Mouse (Mus musculus): ENCODE measurements at regions not wholly inside any gene's neighbourhood (a gene's known extent, or its start where the extent isn't known, plus 50 kb on each side); places are given as distances from the start of the nearest gene placed in this dataset.

GRCm38 (mm10) chr2:147840936-147841335 lies 205.8 kb downstream of the Foxa2 start:
- no peaks in the 10 kb centered on the region for H3K27me3 ChIP-seq (replicated peaks; ENCODE audit: control insufficient read depth, insufficient read depth, low read length)
- no peaks in the 10 kb centered on the region for H3K9me3 ChIP-seq (ENCODE audit: control insufficient read depth, low read length)
- H3K4me3 ChIP-seq (replicated peaks; ENCODE audit: low read length): no peak overlapping the region
- H3K36me3 ChIP-seq (ENCODE audit: control insufficient read depth, insufficient read depth): no peaks in the 10 kb centered on the region
- no peak overlapping the region for H3K27ac ChIP-seq (ENCODE audit: low read length)
- ATAC-seq: no peak
- H3K4me2 ChIP-seq (ENCODE audit: low read length): no peak overlapping the region
- no peaks in the 10 kb centered on the region for H3K4me1 ChIP-seq (replicated peaks; ENCODE audit: control insufficient read depth, insufficient read depth, low read length)
- H3K9ac ChIP-seq (replicated peaks; ENCODE audit: low read depth, low read length): no peak overlapping the region
- WGBS: 87% methylated on average over 5 of the region's 5 CpGs

GRCm38 (mm10) chr2:147838613-147839012 lies 208.2 kb downstream of the Foxa2 start:
- no peak overlapping the region for H3K4me2 ChIP-seq (ENCODE audit: low read length)
- WGBS: 80% methylated on average over 4 of the region's 4 CpGs
- no peaks in the 10 kb centered on the region for H3K36me3 ChIP-seq (ENCODE audit: control insufficient read depth, insufficient read depth)
- no peak overlapping the region for H3K9ac ChIP-seq (replicated peaks; ENCODE audit: low read depth, low read length)
- no peak for ATAC-seq
- H3K4me3 ChIP-seq (replicated peaks; ENCODE audit: low read length): no peak overlapping the region
- no peaks in the 10 kb centered on the region for H3K27me3 ChIP-seq (replicated peaks; ENCODE audit: control insufficient read depth, insufficient read depth, low read length)
- no peaks in the 10 kb centered on the region for H3K9me3 ChIP-seq (ENCODE audit: control insufficient read depth, low read length)
- H3K27ac ChIP-seq (ENCODE audit: low read length): no peak overlapping the region
- H3K4me1 ChIP-seq (replicated peaks; ENCODE audit: control insufficient read depth, insufficient read depth, low read length): no peaks in the 10 kb centered on the region

- ATAC-seq: no peak
These were observed 216.2 kb downstream of the Foxa2 start for GRCm38 (mm10) chr2:147830551-147830950.

GRCm38 (mm10) chr2:147816951-147817350 lies 229.8 kb downstream of the Foxa2 start:
- 88% methylated on average over 3 of the region's 3 CpGs for WGBS
- H3K9me3 ChIP-seq (ENCODE audit: control insufficient read depth, low read length): no peaks in the 10 kb centered on the region
- no peak overlapping the region for H3K9ac ChIP-seq (replicated peaks; ENCODE audit: low read depth, low read length)
- no peaks in the 10 kb centered on the region for H3K27me3 ChIP-seq (replicated peaks; ENCODE audit: control insufficient read depth, insufficient read depth, low read length)
- H3K4me2 ChIP-seq (ENCODE audit: low read length): no peak overlapping the region
- H3K4me3 ChIP-seq (replicated peaks; ENCODE audit: low read length): no peak overlapping the region
- no peaks in the 10 kb centered on the region for H3K36me3 ChIP-seq (ENCODE audit: control insufficient read depth, insufficient read depth)
- no peak overlapping the region for H3K27ac ChIP-seq (ENCODE audit: low read length)
- H3K4me1 ChIP-seq (replicated peaks; ENCODE audit: control insufficient read depth, insufficient read depth, low read length): no peaks in the 10 kb centered on the region
- ATAC-seq: no peak

More at GRCm38 (mm10) chr2:147830551-147830950, 216.2 kb downstream of the Foxa2 start:
- Histone ChIP-seq H3K9ac (replicated peaks; ENCODE audit: low read depth, low read length) (no peak overlapping the region), H3K4me1 (replicated peaks; ENCODE audit: control insufficient read depth, insufficient read depth, low read length) (no peaks in the 10 kb centered on the region), H3K4me2 (ENCODE audit: low read length) (no peak overlapping the region), H3K4me3 (replicated peaks; ENCODE audit: low read length) (no peak overlapping the region), H3K27ac (ENCODE audit: low read length) (no peak overlapping the region), H3K36me3 (ENCODE audit: control insufficient read depth, insufficient read depth) (no peaks in the 10 kb centered on the region), H3K27me3 (replicated peaks; ENCODE audit: control insufficient read depth, insufficient read depth, low read length) (no peaks in the 10 kb centered on the region), H3K9me3 (ENCODE audit: control insufficient read depth, low read length) (no peaks in the 10 kb centered on the region)
- 42% methylated on average over 6 of the region's 6 CpGs for WGBS

DNA sequence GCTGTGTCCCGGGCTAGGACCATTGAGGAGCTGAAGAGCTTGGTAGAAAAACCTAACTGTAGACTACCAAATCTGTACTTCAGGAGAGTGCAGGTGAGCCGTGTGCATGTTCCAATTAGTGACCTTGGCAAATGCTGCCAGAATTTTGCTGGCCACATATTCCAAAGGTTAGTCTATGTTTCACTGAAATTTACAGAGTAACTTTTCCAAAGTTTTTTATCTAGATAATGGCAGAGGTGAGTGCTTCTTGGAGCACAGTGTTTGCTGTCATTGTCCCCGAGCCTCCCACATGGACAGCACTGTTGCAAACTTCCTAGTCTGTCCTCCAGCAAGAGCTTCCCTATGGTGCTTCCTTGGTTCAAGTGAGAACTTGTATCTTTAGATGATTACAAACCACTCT lies 232.5 kb downstream of the Foxa2 start:
- H3K36me3 ChIP-seq (ENCODE audit: control insufficient read depth, insufficient read depth): no peaks in the 10 kb centered on the region
- ATAC-seq: no peak
- WGBS: 79% methylated on average over 3 of the region's 3 CpGs
- no peak overlapping the region for H3K27ac ChIP-seq (ENCODE audit: low read length)
- no peak overlapping the region for H3K4me2 ChIP-seq (ENCODE audit: low read length)
- H3K27me3 ChIP-seq (replicated peaks; ENCODE audit: control insufficient read depth, insufficient read depth, low read length): no peaks in the 10 kb centered on the region
- no peak overlapping the region for H3K9ac ChIP-seq (replicated peaks; ENCODE audit: low read depth, low read length)
- H3K4me3 ChIP-seq (replicated peaks; ENCODE audit: low read length): no peak overlapping the region
- H3K9me3 ChIP-seq (ENCODE audit: control insufficient read depth, low read length): no peaks in the 10 kb centered on the region
- no peaks in the 10 kb centered on the region for H3K4me1 ChIP-seq (replicated peaks; ENCODE audit: control insufficient read depth, insufficient read depth, low read length)

GRCm38 (mm10) chr2:147813516-147813915 lies 233.3 kb downstream of the Foxa2 start:
- no peaks in the 10 kb centered on the region for H3K36me3 ChIP-seq (ENCODE audit: control insufficient read depth, insufficient read depth)
- no peaks in the 10 kb centered on the region for H3K4me1 ChIP-seq (replicated peaks; ENCODE audit: control insufficient read depth, insufficient read depth, low read length)
- 90% methylated on average over 2 of the region's 2 CpGs for WGBS
- H3K4me2 ChIP-seq (ENCODE audit: low read length): no peak overlapping the region
- no peak overlapping the region for H3K27ac ChIP-seq (ENCODE audit: low read length)
- H3K4me3 ChIP-seq (replicated peaks; ENCODE audit: low read length): no peak overlapping the region
- no peak for ATAC-seq
- H3K9ac ChIP-seq (replicated peaks; ENCODE audit: low read depth, low read length): no peak overlapping the region
- no peaks in the 10 kb centered on the region for H3K9me3 ChIP-seq (ENCODE audit: control insufficient read depth, low read length)
- no peaks in the 10 kb centered on the region for H3K27me3 ChIP-seq (replicated peaks; ENCODE audit: control insufficient read depth, insufficient read depth, low read length)

DNA sequence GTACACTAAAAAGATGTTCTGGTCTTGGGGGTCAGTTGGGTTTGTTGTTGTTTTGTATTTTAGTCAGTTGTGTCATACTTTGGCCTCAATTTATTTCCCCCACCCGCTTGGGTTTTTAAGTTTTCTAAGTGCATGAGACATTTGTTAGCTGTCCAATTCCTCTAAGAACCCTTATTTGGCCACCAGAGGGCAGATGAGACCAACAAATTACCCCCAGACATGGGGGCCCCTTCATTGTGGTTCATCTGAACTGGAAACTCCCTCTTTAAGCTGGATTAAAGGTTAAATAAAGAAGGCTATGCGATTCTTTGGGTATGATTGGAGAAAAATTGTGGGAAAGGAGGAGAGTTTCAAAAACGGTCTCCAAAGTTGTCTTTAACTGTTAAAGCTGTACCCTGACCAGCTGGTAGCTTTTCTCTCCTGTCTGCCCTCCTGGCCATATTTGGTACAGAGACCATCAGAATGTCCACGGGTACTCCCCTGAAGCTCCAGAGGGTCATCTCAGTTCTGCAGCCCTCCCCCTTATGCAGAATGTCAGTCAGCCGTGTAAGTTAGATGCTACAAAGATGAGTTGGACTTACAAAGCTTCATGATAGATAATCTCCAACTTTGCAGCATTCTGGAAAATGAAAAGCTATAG lies 238.6 kb downstream of the Foxa2 start:
- peak; percentile 74; the same call in 1 of the 2 replicates for ATAC-seq
- 41% methylated on average over 5 of the region's 5 CpGs for WGBS
- H3K9ac ChIP-seq (replicated peaks; ENCODE audit: low read depth, low read length): no peak overlapping the region
- no peaks in the 10 kb centered on the region for H3K9me3 ChIP-seq (ENCODE audit: control insufficient read depth, low read length)
- no peaks in the 10 kb centered on the region for H3K36me3 ChIP-seq (ENCODE audit: control insufficient read depth, insufficient read depth)
- H3K27ac ChIP-seq (ENCODE audit: low read length): no peak overlapping the region
- H3K27me3 ChIP-seq (replicated peaks; ENCODE audit: control insufficient read depth, insufficient read depth, low read length): no peaks in the 10 kb centered on the region
- no peak overlapping the region for H3K4me2 ChIP-seq (ENCODE audit: low read length)
- H3K4me1 ChIP-seq (replicated peaks; ENCODE audit: control insufficient read depth, insufficient read depth, low read length): no peaks in the 10 kb centered on the region
- H3K4me3 ChIP-seq (replicated peaks; ENCODE audit: low read length): no peak overlapping the region

- no peak for ATAC-seq
- no peak overlapping the region for H3K4me2 ChIP-seq (ENCODE audit: low read length)
These were observed 243.7 kb downstream of the Foxa2 start for GRCm38 (mm10) chr2:147803102-147803501.

DNA sequence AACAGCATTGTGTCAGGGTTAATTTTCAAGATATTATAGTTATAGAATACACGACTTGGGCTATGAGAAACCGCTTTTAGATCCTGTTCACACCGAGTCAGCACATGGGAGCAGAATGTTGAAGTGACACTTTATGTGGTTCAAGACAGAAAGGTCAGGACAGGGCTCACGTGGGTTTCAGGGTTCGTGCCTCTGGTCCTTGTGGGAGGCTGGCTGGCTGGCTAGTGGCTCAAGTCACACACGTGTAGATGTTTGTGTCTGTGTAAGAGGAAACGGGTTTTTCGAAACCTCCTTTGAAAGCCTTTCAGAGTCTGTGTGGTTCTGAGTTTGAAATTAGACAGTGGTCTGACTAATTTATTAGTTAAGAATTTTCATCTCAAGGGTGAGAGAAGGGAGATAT lies 255.3 kb downstream of the Foxa2 start:
- no peaks in the 10 kb centered on the region for H3K4me1 ChIP-seq (replicated peaks; ENCODE audit: control insufficient read depth, insufficient read depth, low read length)
- H3K9me3 ChIP-seq (ENCODE audit: control insufficient read depth, low read length): no peaks in the 10 kb centered on the region
- H3K4me3 ChIP-seq (replicated peaks; ENCODE audit: low read length): no peak overlapping the region
- 85% methylated on average over 8 of the region's 8 CpGs for WGBS
- no peak for ATAC-seq
- H3K9ac ChIP-seq (replicated peaks; ENCODE audit: low read depth, low read length): no peak overlapping the region
- H3K27me3 ChIP-seq (replicated peaks; ENCODE audit: control insufficient read depth, insufficient read depth, low read length): no peaks in the 10 kb centered on the region
- H3K4me2 ChIP-seq (ENCODE audit: low read length): no peak overlapping the region
- H3K27ac ChIP-seq (ENCODE audit: low read length): no peak overlapping the region
- H3K36me3 ChIP-seq (ENCODE audit: control insufficient read depth, insufficient read depth): no peaks in the 10 kb centered on the region

More at GRCm38 (mm10) chr2:147803102-147803501, 243.7 kb downstream of the Foxa2 start:
- Histone ChIP-seq H3K27ac (ENCODE audit: low read length) (no peak overlapping the region), H3K27me3 (replicated peaks; ENCODE audit: control insufficient read depth, insufficient read depth, low read length) (no peaks in the 10 kb centered on the region), H3K4me1 (replicated peaks; ENCODE audit: control insufficient read depth, insufficient read depth, low read length) (no peaks in the 10 kb centered on the region), H3K4me3 (replicated peaks; ENCODE audit: low read length) (no peak overlapping the region), H3K9ac (replicated peaks; ENCODE audit: low read depth, low read length) (no peak overlapping the region), H3K36me3 (ENCODE audit: control insufficient read depth, insufficient read depth) (no peaks in the 10 kb centered on the region), H3K9me3 (ENCODE audit: control insufficient read depth, low read length) (no peaks in the 10 kb centered on the region)
- WGBS: 34% methylated on average over 4 of the region's 4 CpGs

DNA sequence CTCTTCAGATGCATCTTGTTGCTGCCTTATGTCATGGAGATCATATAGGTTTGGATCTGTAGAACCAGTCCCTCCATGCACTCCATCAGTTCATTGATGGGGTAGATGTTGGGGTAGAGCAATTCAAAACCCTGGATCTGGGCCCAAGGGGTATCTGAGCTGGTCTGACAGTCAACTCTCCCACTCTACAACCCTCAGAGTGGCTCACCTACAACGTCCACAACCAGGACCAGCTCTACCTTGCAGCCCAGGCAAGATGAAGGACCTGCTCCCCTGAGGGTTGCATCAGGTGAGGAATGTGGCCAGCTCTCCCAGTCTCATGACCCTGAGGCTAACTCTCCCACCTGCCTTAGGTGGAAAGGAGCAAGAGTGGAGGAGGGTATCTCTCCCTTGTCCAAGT lies 256.9 kb downstream of the Foxa2 start:
- Histone ChIP-seq H3K4me1 (replicated peaks; ENCODE audit: control insufficient read depth, insufficient read depth, low read length) (no peaks in the 10 kb centered on the region), H3K4me3 (replicated peaks; ENCODE audit: low read length) (no peak overlapping the region), H3K27me3 (replicated peaks; ENCODE audit: control insufficient read depth, insufficient read depth, low read length) (no peaks in the 10 kb centered on the region), H3K4me2 (ENCODE audit: low read length) (no peak overlapping the region), H3K27ac (ENCODE audit: low read length) (no peak overlapping the region), H3K36me3 (ENCODE audit: control insufficient read depth, insufficient read depth) (no peaks in the 10 kb centered on the region), H3K9ac (replicated peaks; ENCODE audit: low read depth, low read length) (no peak overlapping the region), H3K9me3 (ENCODE audit: control insufficient read depth, low read length) (no peaks in the 10 kb centered on the region)
- peak; percentile 28; the same call in 1 of the 2 replicates for ATAC-seq
- 82% methylated on average over 1 of the region's 1 CpGs for WGBS

Data from forebrain, embryonic 16.5 days (tissue).